Mouse (Mus musculus) MEL (cell line): ENCODE measurements around the gene Snap25.

Experiments
- CHD2 ChIP-seq: IDR thresholded peaks from 2 replicates; pipeline ENCODE4 v1.6.1; 2011; ENCODE audit warnings: low read length, improper control_type of control experiment
- CTCF ChIP-seq, 3 experiments: IDR thresholded peaks in 2 of 3; conservative IDR thresholded peaks in 1 of 3; 2 replicates each; pipeline ENCODE4 v1.5.1; 2011 to 2012; ENCODE audit warnings: low read length in 3 of 3, low read depth in 2 of 3, mild to moderate bottlenecking in 2 of 3, improper control_type of control experiment in 1 of 3, inconsistent platforms in 1 of 3, mixed read lengths in 1 of 3, moderate library complexity in 1 of 3; ENCODE audit not compliant: control insufficient read depth in 1 of 3, insufficient read depth in 1 of 3, poor library complexity in 1 of 3, severe bottlenecking in 1 of 3
- E2F4 ChIP-seq: IDR thresholded peaks from 2 replicates; pipeline ENCODE4 v1.6.1; 2011; ENCODE audit warnings: low read depth, low read length, improper control_type of control experiment, borderline replicate concordance
- EP300 ChIP-seq, 2 experiments: IDR thresholded peaks; 2 replicates each; pipeline ENCODE4 v1.6.1; 2011; ENCODE audit warnings: improper control_type of control experiment in 2 of 2, low read length in 2 of 2, low read depth in 1 of 2, mild to moderate bottlenecking in 1 of 2
- MAX ChIP-seq: IDR thresholded peaks from 2 replicates; pipeline ENCODE4 v1.6.1; 2011; ENCODE audit warnings: low read length, improper control_type of control experiment
- NRF1 ChIP-seq: IDR thresholded peaks from 2 replicates; pipeline ENCODE4 v1.6.1; 2014; ENCODE audit warnings: low read depth, mild to moderate bottlenecking, inconsistent platforms, low read length, improper control_type of control experiment, moderate library complexity; ENCODE audit not compliant: poor library complexity, insufficient read depth, severe bottlenecking
- POLR2A ChIP-seq, 2 experiments: IDR thresholded peaks; 2 replicates each; pipeline ENCODE4 v1.6.1; 2011 to 2012; ENCODE audit warnings: low read length in 2 of 2, mild to moderate bottlenecking in 2 of 2, control low read depth in 1 of 2, improper control_type of control experiment in 1 of 2, low read depth in 1 of 2, moderate library complexity in 1 of 2; ENCODE audit not compliant: control insufficient read depth in 1 of 2, insufficient read depth in 1 of 2, poor library complexity in 1 of 2
- POLR2AphosphoS2 ChIP-seq: IDR thresholded peaks from 2 replicates; pipeline ENCODE4 v1.6.1; 2011; ENCODE audit warnings: low read length, improper control_type of control experiment
- USF1 ChIP-seq: IDR thresholded peaks from 2 replicates; pipeline ENCODE4 v1.6.1; 2014; ENCODE audit warnings: low read depth, mild to moderate bottlenecking, inconsistent platforms, low read length, improper control_type of control experiment, moderate library complexity
- ZMIZ1 ChIP-seq: IDR thresholded peaks from 2 replicates; pipeline ENCODE4 v1.6.1; 2012; ENCODE audit warnings: low read depth, mild to moderate bottlenecking, inconsistent platforms, low read length, improper control_type of control experiment, moderate library complexity

DNA sequence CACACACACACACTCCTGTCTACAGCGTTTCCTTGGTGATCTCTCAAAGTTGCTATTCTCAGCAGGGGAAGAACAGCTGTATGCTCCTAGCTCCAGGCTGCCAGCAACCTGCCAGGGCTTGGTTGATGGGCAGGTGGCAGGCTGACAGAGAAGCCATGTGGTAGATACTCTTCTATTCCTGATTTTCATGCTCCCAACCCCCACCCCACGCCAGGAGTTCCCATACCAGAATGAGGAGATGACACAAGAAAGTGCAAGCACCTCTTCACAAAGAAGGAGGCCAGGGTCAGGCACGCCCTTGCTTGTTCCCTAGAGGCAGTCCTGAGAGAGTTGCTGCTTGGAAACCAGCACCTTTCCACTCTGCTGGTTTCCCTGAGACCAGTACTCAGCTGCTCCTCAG, 40.4 kb downstream of the Snap25 start:
- TF ChIP-seq EP300 (IDR thresholded peaks at IDR 0.05; ENCODE audit: low read depth in 1 of 2, low read length in 2 of 2) (no peak), POLR2A (IDR thresholded peaks at IDR 0.05; ENCODE audit: control insufficient read depth in 1 of 2, insufficient read depth in 1 of 2, low read depth in 1 of 2, low read length in 2 of 2, poor library complexity in 1 of 2) (no peak), E2F4 (no peak), ZMIZ1 (no peak), CHD2 (no peak), MAX (no peak), CTCF (IDR thresholded peaks at IDR 0.05 in 2 of 3, conservative IDR thresholded peaks at IDR 0.05 in 1 of 3; ENCODE audit: control insufficient read depth in 1 of 3, insufficient read depth in 1 of 3, low read depth in 2 of 3, low read length in 3 of 3, poor library complexity in 1 of 3, severe bottlenecking in 1 of 3) (no peak), NRF1 (no peak), USF1 (no peak), POLR2AphosphoS2 (no peak)
